Mouse (Mus musculus): ENCODE data around the gene Il2ra. TPM values are rescaled to one million over a fixed set of nuclear protein-coding genes. Genes with fewer than 3 reads are reported as not detected.
A peak's percentile ranks its signal among the peaks of the same experiment; 100 is the strongest.

The Il2ra gene
- polyA plus RNA-seq, 1 experiment from 2014 or later = 0.10 TPM

DNA sequence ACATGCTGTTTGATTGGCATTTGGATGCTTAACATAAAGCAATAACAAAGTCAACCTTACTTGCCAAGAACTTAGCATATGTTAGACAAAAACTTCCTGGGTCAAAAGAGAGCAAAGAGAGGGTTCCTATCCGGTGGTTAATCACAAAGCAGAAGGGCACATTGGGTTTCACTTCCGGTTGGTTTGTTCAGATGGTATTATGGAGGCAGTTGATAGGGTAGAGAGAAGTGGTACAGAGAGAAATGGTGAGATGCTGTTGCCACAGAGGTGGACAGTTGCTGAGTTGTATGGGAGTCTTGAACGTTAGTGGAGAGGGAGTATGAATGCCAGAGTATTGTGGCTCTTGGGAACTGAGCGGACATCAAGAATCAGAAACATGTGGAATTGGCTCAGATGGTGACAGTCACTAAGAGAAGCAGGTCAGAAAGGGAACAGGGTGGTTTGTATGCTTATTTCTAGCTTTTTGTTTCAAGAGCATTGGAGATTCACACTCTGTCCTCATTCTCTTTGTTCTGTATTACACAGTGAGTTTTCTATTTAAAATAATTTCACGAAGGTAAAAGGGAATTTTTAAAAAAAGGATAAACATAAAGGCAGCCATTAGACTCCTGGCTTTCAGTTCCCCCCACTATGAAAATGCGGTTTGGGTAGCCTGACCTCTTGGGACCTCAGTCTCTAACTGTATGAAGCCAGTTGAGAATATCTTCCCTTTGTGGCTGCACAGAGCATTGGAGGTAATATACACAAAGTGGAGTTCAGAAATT is 19.7 kb downstream of the Il2ra start:
- no peak overlapping the region for H3K4me3 ChIP-seq (ENCODE audit: low read length)
- ATAC-seq = no peak
- no peaks in the 10 kb centered on the region for H3K9me3 ChIP-seq (ENCODE audit: control insufficient read depth, low read length)
- no peak overlapping the region for H3K4me2 ChIP-seq (ENCODE audit: low read depth, low read length)
- H3K9ac ChIP-seq (ENCODE audit: low read depth, low read length) = no peak overlapping the region
- 78% methylated on average over 6 of the region's 6 CpGs for WGBS
- H3K4me1 ChIP-seq (ENCODE audit: control insufficient read depth, insufficient read depth, low read length) = no peaks in the 10 kb centered on the region
- H3K36me3 ChIP-seq (ENCODE audit: control insufficient read depth, insufficient read depth, low read length) = no peaks in the 10 kb centered on the region
- no peaks in the 10 kb centered on the region for H3K27me3 ChIP-seq (replicated peaks; ENCODE audit: control insufficient read depth, insufficient read depth, low read length)
- no peak overlapping the region for H3K27ac ChIP-seq (ENCODE audit: low read length)

- Histone ChIP-seq H3K4me3 (ENCODE audit: low read length) (no peak overlapping the region), H3K4me2 (ENCODE audit: low read depth, low read length) (no peak overlapping the region), H3K27me3 (replicated peaks; ENCODE audit: control insufficient read depth, insufficient read depth, low read length) (no peaks in the 10 kb centered on the region), H3K36me3 (ENCODE audit: control insufficient read depth, insufficient read depth, low read length) (no peaks in the 10 kb centered on the region), H3K9me3 (ENCODE audit: control insufficient read depth, low read length) (no peaks in the 10 kb centered on the region), H3K4me1 (ENCODE audit: control insufficient read depth, insufficient read depth, low read length) (no peaks in the 10 kb centered on the region), H3K9ac (ENCODE audit: low read depth, low read length) (no peak overlapping the region), H3K27ac (ENCODE audit: low read length) (no peak overlapping the region)
- 90% methylated on average over 1 of the region's 1 CpGs for WGBS
- no peak for ATAC-seq
Observed at GRCm38 (mm10) chr2:11662907-11663230, 20.3 kb downstream of the Il2ra start.

DNA sequence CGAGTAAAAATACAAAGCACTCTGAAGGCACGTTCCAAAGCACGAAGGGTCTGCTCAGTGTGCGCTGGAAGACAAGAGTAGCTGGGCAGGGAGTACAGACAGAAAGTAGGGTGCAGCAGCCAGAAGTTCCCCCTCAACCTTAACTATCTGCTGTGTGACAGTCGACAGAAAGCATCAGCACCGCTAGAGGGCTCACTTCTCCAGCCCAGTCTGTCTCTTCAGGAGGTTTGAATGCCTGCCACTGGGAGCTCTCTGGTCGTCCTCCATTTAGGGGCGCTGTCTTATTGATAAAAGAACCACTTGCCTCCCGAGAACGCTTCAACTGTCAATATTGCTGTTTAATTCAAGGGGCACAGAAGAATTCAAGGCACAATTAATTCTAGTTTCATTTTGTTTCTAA is 21.4 kb downstream of the Il2ra start:
- H3K9me3 ChIP-seq (ENCODE audit: control insufficient read depth, low read length) = no peaks in the 10 kb centered on the region
- peak overlapping the region; percentile 34; the same call in 1 of the 2 replicates for H3K4me2 ChIP-seq (ENCODE audit: low read depth, low read length)
- H3K9ac ChIP-seq (ENCODE audit: low read depth, low read length) = no peak overlapping the region
- H3K27ac ChIP-seq (ENCODE audit: low read length) = no peak overlapping the region
- H3K27me3 ChIP-seq (replicated peaks; ENCODE audit: control insufficient read depth, insufficient read depth, low read length) = no peaks in the 10 kb centered on the region
- no peaks in the 10 kb centered on the region for H3K4me1 ChIP-seq (ENCODE audit: control insufficient read depth, insufficient read depth, low read length)
- H3K36me3 ChIP-seq (ENCODE audit: control insufficient read depth, insufficient read depth, low read length) = no peaks in the 10 kb centered on the region
- 5% methylated on average over 10 of the region's 10 CpGs for WGBS
- peak; percentile 88 for ATAC-seq
- peak overlapping the region; percentile 15 for H3K4me3 ChIP-seq (ENCODE audit: low read length)

DNA sequence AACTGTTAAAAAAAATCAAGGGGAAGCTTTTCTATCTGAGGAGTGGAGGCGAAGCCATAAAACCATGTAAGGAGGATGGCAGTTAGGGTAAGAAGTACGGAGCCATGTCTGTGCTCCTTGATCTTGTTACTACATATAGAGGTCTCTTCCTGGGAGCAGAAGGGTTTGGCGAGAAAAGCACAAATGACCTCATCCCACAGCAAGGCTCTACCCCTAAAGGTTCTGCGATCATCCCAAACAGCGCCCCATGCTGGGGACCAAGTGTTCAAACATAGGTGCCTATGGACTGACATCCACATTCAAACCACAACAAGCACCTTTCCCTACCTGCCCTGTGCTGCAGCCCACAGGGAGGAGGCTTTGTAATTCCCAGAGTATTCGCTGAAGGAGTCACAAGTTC is 21.8 kb downstream of the Il2ra start:
- Histone ChIP-seq H3K9me3 (ENCODE audit: control insufficient read depth, low read length) (no peaks in the 10 kb centered on the region), H3K36me3 (ENCODE audit: control insufficient read depth, insufficient read depth, low read length) (no peaks in the 10 kb centered on the region), H3K27ac (ENCODE audit: low read length) (no peak overlapping the region), H3K27me3 (replicated peaks; ENCODE audit: control insufficient read depth, insufficient read depth, low read length) (no peaks in the 10 kb centered on the region), H3K4me1 (ENCODE audit: control insufficient read depth, insufficient read depth, low read length) (no peaks in the 10 kb centered on the region), H3K4me2 (ENCODE audit: low read depth, low read length) (peak overlapping the region; percentile 34; the same call in 1 of the 2 replicates), H3K4me3 (ENCODE audit: low read length) (peak overlapping the region; percentile 15), H3K9ac (ENCODE audit: low read depth, low read length) (no peak overlapping the region)
- WGBS = 43% methylated on average over 6 of the region's 6 CpGs
- peak; percentile 52; the same call in 1 of the 2 replicates for ATAC-seq

DNA sequence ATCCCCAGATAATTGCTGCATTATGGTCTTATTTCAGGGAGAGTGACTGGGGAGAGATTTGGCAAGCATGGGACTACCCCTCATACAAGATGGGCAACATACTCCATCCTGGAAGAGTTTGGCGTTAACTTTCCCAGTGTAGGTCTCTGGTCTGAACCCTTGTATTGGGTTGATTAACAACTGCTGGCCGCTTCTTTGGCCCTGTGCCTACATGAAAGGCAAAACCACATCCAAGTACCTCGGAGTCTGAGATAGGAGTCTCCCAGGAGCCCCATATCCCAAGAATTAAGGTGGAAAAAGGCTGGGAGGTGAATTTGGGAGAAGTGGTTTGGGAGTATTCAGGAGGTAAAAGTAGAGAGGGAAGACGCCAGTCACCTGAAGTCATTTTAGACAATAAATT is 22.2 kb downstream of the Il2ra start:
- WGBS = 72% methylated on average over 4 of the region's 4 CpGs

GRCm38 (mm10) chr2:11665326-11665725 is 22.7 kb downstream of the Il2ra start:
- Histone ChIP-seq H3K4me2 (ENCODE audit: low read depth, low read length) (no peak overlapping the region), H3K4me1 (ENCODE audit: control insufficient read depth, insufficient read depth, low read length) (no peaks in the 10 kb centered on the region), H3K9me3 (ENCODE audit: control insufficient read depth, low read length) (no peaks in the 10 kb centered on the region), H3K27ac (ENCODE audit: low read length) (no peak overlapping the region), H3K36me3 (ENCODE audit: control insufficient read depth, insufficient read depth, low read length) (no peaks in the 10 kb centered on the region), H3K27me3 (replicated peaks; ENCODE audit: control insufficient read depth, insufficient read depth, low read length) (no peaks in the 10 kb centered on the region), H3K4me3 (ENCODE audit: low read length) (no peak overlapping the region), H3K9ac (ENCODE audit: low read depth, low read length) (no peak overlapping the region)
- WGBS = 89% methylated on average over 3 of the region's 3 CpGs
- ATAC-seq = no peak

More for the DNA sequence above, 22.2 kb downstream of the Il2ra start:
- Histone ChIP-seq H3K9me3 (ENCODE audit: control insufficient read depth, low read length) (no peaks in the 10 kb centered on the region), H3K9ac (ENCODE audit: low read depth, low read length) (no peak overlapping the region), H3K27me3 (replicated peaks; ENCODE audit: control insufficient read depth, insufficient read depth, low read length) (no peaks in the 10 kb centered on the region), H3K36me3 (ENCODE audit: control insufficient read depth, insufficient read depth, low read length) (no peaks in the 10 kb centered on the region), H3K4me1 (ENCODE audit: control insufficient read depth, insufficient read depth, low read length) (no peaks in the 10 kb centered on the region), H3K4me3 (ENCODE audit: low read length) (no peak overlapping the region), H3K4me2 (ENCODE audit: low read depth, low read length) (no peak overlapping the region), H3K27ac (ENCODE audit: low read length) (no peak overlapping the region)
- no peak for ATAC-seq

GRCm38 (mm10) chr2:11672144-11672543 is 29.5 kb downstream of the Il2ra start:
- Histone ChIP-seq H3K9ac (ENCODE audit: low read depth, low read length) (no peak overlapping the region), H3K4me2 (ENCODE audit: low read depth, low read length) (no peak overlapping the region), H3K36me3 (ENCODE audit: control insufficient read depth, insufficient read depth, low read length) (no peaks in the 10 kb centered on the region), H3K27me3 (replicated peaks; ENCODE audit: control insufficient read depth, insufficient read depth, low read length) (no peaks in the 10 kb centered on the region), H3K9me3 (ENCODE audit: control insufficient read depth, low read length) (0 out of 2 replicates have a peak, but pooled peaks cover 5% of the 10 kb centered on the region), H3K4me3 (ENCODE audit: low read length) (no peak overlapping the region), H3K27ac (ENCODE audit: low read length) (no peak overlapping the region), H3K4me1 (ENCODE audit: control insufficient read depth, insufficient read depth, low read length) (no peaks in the 10 kb centered on the region)
- ATAC-seq = no peak
- 20% methylated on average over 3 of the region's 3 CpGs for WGBS

DNA sequence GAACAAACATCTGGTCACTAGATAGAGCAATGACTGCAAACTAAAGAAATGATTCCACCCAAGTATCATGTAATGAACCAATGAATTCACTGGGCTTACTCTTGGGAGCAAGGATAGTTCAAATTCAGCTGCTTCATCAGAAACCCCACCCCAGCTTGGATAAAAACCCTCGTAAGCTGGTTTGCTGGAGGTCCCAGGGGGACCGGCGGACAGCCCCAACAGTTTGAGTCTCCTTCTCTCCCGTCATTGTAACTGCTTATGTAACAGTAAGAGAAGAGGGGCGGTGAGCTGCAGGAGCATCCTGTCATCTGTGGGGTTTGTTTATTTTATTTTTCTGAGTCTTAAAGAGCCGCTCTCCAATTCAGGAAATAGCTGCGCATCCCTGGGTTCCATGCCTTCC is 37.0 kb downstream of the Il2ra start:
- H3K4me3 ChIP-seq (ENCODE audit: low read length) = no peak overlapping the region
- H3K27me3 ChIP-seq (replicated peaks; ENCODE audit: control insufficient read depth, insufficient read depth, low read length) = no peaks in the 10 kb centered on the region
- H3K4me1 ChIP-seq (ENCODE audit: control insufficient read depth, insufficient read depth, low read length) = no peaks in the 10 kb centered on the region
- no peak overlapping the region for H3K9ac ChIP-seq (ENCODE audit: low read depth, low read length)
- H3K4me2 ChIP-seq (ENCODE audit: low read depth, low read length) = no peak overlapping the region
- H3K27ac ChIP-seq (ENCODE audit: low read length) = no peak overlapping the region
- no peaks in the 10 kb centered on the region for H3K9me3 ChIP-seq (ENCODE audit: control insufficient read depth, low read length)
- WGBS = 43% methylated on average over 7 of the region's 7 CpGs
- no peak for ATAC-seq
- H3K36me3 ChIP-seq (ENCODE audit: control insufficient read depth, insufficient read depth, low read length) = no peaks in the 10 kb centered on the region

DNA sequence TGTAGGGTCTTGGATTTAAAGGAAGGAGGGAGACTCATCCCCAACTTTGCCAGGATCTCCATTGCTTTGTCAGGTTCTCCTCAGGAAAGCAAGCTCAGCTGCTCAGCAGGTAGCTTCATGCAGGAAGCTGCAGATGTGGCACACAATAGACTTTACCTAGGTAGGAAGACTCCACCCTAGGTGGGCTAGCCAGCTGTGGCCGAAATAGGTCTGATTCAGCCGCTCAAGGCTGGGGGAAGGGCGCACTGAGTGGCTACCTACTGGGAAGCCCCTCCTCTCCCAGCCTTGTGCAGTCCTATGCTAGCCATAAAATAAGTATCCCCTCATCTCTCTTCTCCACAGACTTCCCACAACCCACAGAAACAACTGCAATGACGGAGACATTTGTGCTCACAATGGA is 40.1 kb downstream of the Il2ra start:
- H3K27ac ChIP-seq (ENCODE audit: low read length) = no peak overlapping the region
- 59% methylated on average over 4 of the region's 4 CpGs for WGBS
- H3K4me1 ChIP-seq (ENCODE audit: control insufficient read depth, insufficient read depth, low read length) = no peaks in the 10 kb centered on the region
- H3K27me3 ChIP-seq (replicated peaks; ENCODE audit: control insufficient read depth, insufficient read depth, low read length) = no peaks in the 10 kb centered on the region
- no peak overlapping the region for H3K4me3 ChIP-seq (ENCODE audit: low read length)
- no peak overlapping the region for H3K9ac ChIP-seq (ENCODE audit: low read depth, low read length)
- no peaks in the 10 kb centered on the region for H3K9me3 ChIP-seq (ENCODE audit: control insufficient read depth, low read length)
- no peak overlapping the region for H3K4me2 ChIP-seq (ENCODE audit: low read depth, low read length)
- ATAC-seq = no peak
- H3K36me3 ChIP-seq (ENCODE audit: control insufficient read depth, insufficient read depth, low read length) = no peaks in the 10 kb centered on the region

DNA sequence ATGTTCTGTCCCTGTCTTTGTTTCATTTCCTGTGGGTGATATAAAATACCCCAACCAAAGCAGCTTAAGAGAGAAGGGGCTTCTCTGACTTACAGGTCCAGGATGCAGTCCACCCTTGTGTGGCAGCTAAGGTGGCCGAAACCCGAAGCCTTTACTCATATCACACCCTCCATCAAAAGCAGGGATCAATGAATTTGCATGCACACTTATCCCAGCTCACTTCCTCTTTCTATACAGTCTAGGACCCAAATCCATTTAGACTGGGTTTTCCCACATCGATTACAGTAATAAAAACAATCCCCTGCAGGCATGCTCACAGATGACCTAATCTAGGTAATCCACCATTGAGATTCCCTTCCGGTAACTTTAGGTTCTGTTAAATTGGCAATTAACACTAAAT is 43.9 kb downstream of the Il2ra start:
- no peaks in the 10 kb centered on the region for H3K9me3 ChIP-seq (ENCODE audit: control insufficient read depth, low read length)
- 77% methylated on average over 4 of the region's 4 CpGs for WGBS
- H3K27me3 ChIP-seq (replicated peaks; ENCODE audit: control insufficient read depth, insufficient read depth, low read length) = no peaks in the 10 kb centered on the region
- ATAC-seq = no peak
- no peak overlapping the region for H3K9ac ChIP-seq (ENCODE audit: low read depth, low read length)
- no peak overlapping the region for H3K4me2 ChIP-seq (ENCODE audit: low read depth, low read length)
- H3K4me3 ChIP-seq (ENCODE audit: low read length) = no peak overlapping the region
- H3K4me1 ChIP-seq (ENCODE audit: control insufficient read depth, insufficient read depth, low read length) = no peaks in the 10 kb centered on the region
- H3K27ac ChIP-seq (ENCODE audit: low read length) = no peak overlapping the region
- H3K36me3 ChIP-seq (ENCODE audit: control insufficient read depth, insufficient read depth, low read length) = no peaks in the 10 kb centered on the region

All from intestine, embryonic 16.5 days (tissue).